Mouse (Mus musculus): ENCODE results near the gene Rufy2. TPM values are rescaled to one million over a fixed set of nuclear protein-coding genes. Genes with fewer than 3 reads are reported as not detected.

Rufy2 gene
- polyA plus RNA-seq, 1 experiment from 2014 or later = 13.3 TPM

DNA sequence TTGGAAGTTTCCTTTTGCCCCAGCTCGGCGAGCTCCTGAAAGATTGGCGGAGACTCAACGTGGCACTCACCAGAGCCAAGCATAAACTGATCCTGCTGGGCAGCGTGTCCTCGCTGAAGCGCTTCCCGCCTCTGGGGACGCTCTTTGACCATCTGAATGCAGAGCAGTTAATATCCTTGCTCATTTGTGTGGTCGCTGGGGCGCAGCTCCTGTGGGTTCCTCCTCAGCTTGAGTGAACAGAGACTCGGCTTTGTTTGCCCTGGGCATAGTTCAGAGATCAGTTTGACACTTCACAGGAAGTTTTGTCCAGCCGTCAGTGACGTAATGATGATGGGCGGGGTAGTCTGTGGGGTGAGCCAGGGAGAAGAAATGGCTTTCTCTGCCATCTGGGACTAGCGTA is 8.2 kb upstream of the Rufy2 start:
- no peaks in the 10 kb centered on the region for H3K27me3 ChIP-seq (ENCODE audit: control insufficient read depth, insufficient read depth, low read length)
- no peak overlapping the region for H3K27ac ChIP-seq (ENCODE audit: low read depth, low read length)
- H3K36me3 ChIP-seq (ENCODE audit: control insufficient read depth, insufficient read depth, low read length) = peaks cover 13% of the 10 kb centered on the region
- no peak overlapping the region for H3K9ac ChIP-seq (ENCODE audit: low read depth, low read length)
- 78% methylated on average over 16 of the region's 16 CpGs for WGBS (ENCODE audit: insufficient replicate concordance)
- H3K4me2 ChIP-seq = no peak overlapping the region
- H3K9me3 ChIP-seq (replicated peaks; ENCODE audit: control insufficient read depth, low read length) = no peaks in the 10 kb centered on the region
- no peaks in the 10 kb centered on the region for H3K4me1 ChIP-seq (ENCODE audit: control insufficient read depth, insufficient read depth, low read length)
- no peak for ATAC-seq (replicated peaks; ENCODE audit: insufficient number of reproducible peaks, low FRiP score, low TSS enrichment)
- H3K4me3 ChIP-seq (ENCODE audit: low read depth, low read length) = no peak overlapping the region

DNA sequence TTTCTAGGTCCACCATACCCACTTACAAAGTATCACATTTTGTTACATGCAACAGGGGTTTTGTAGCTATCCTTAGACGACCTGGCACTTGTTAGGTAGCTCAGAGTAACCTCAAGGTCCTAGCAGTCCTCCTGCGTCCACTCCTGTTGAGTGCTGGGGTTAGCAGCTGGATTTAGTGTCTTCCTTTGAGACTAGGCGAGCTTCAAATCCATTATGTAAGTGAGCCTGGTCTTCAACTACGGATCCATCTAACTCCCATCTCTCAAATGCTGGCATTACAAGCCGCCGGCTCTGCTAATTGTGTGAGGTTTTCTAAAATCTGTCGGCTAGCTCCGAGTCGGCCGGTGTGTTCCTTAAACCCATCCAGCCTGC is 370 bp upstream of the Rufy2 start:
- WGBS (ENCODE audit: insufficient replicate concordance) = 14% methylated on average over 10 of the region's 10 CpGs
- Histone ChIP-seq H3K27me3 (ENCODE audit: control insufficient read depth, insufficient read depth, low read length) (no peaks in the 10 kb centered on the region), H3K9me3 (replicated peaks; ENCODE audit: control insufficient read depth, low read length) (no peaks in the 10 kb centered on the region), H3K4me1 (ENCODE audit: control insufficient read depth, insufficient read depth, low read length) (peaks cover 4% of the 10 kb centered on the region; the same call in 1 of the 2 replicates), H3K27ac (ENCODE audit: low read depth, low read length) (no peak overlapping the region), H3K36me3 (ENCODE audit: control insufficient read depth, insufficient read depth, low read length) (no peaks in the 10 kb centered on the region), H3K4me2 (peak overlapping the region; percentile 76), H3K4me3 (ENCODE audit: low read depth, low read length) (peak overlapping the region; percentile 73), H3K9ac (ENCODE audit: low read depth, low read length) (peak overlapping the region; percentile 88; the same call in 1 of the 2 replicates)
- ATAC-seq (replicated peaks; ENCODE audit: insufficient number of reproducible peaks, low FRiP score, low TSS enrichment) = no peak

DNA sequence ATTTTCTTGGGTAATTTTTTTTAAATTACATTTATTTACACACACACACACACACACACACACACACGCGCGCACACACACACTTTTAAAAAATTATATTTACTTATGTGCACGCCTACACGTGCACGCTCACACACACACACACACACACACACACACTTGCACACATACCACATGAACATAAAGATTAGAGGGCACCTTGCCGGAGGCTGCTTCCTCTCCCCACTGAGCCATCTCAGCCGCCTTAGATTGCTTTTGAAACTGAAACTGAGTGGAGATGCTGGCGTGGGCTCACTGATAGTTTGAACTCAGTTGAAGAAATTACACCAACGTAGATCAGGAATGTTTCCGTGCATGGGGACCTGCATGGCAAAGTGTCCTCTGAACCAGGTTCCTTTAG is 4.0 kb downstream of the Rufy2 start:
- 87% methylated on average over 11 of the region's 11 CpGs for WGBS (ENCODE audit: insufficient replicate concordance)
- Histone ChIP-seq H3K36me3 (ENCODE audit: control insufficient read depth, insufficient read depth, low read length) (no peaks in the 10 kb centered on the region), H3K4me3 (ENCODE audit: low read depth, low read length) (no peak overlapping the region), H3K4me1 (ENCODE audit: control insufficient read depth, insufficient read depth, low read length) (peaks cover 4% of the 10 kb centered on the region; the same call in 1 of the 2 replicates), H3K9me3 (replicated peaks; ENCODE audit: control insufficient read depth, low read length) (no peaks in the 10 kb centered on the region), H3K27me3 (ENCODE audit: control insufficient read depth, insufficient read depth, low read length) (no peaks in the 10 kb centered on the region), H3K4me2 (no peak overlapping the region), H3K9ac (ENCODE audit: low read depth, low read length) (no peak overlapping the region), H3K27ac (ENCODE audit: low read depth, low read length) (no peak overlapping the region)
- ATAC-seq (replicated peaks; ENCODE audit: insufficient number of reproducible peaks, low FRiP score, low TSS enrichment) = no peak

DNA sequence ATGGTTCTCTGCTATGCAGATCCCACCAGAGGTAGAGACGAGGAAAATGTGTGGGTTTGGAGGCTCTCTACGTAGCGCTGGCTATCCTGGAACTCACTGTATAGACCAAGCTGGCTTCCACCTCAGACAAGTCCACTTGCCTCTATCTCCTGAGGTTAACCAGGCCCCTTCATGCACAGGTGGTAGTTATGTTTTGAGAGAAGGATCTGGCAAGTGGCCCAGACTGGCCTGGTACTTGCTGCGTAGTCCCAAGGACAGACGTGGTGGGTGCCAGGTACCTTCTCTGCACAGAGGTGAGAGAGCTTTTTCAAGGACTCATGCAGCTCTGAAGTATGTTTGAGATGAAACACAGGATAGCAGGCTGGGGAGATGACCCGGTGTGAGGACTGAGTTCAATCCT is 4.5 kb downstream of the Rufy2 start:
- Histone ChIP-seq H3K4me2 (no peak overlapping the region), H3K27ac (ENCODE audit: low read depth, low read length) (no peak overlapping the region)

DNA sequence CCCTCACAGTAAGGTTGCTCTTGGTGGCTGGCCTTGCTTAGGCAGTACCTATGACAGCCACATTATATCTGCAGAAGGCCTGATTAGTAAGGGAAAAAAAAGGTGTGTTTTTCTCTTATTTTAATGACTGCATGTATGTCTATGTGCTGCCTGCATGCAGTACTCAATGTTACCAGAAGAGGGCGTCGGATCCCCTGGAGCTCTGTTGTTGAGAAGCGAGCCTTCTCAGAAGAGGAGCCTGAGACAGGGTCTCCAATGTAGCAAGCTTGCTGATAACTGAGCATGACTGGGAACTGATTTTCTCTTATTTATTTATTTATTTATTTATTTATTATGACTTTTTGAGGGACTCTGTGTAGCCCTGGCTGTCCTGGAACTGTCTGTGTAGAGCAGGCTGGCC is 7.3 kb downstream of the Rufy2 start:
- no peak overlapping the region for H3K27ac ChIP-seq (ENCODE audit: low read depth, low read length)
- no peak overlapping the region for H3K4me3 ChIP-seq (ENCODE audit: low read depth, low read length)
- 30% methylated on average over 3 of the region's 3 CpGs for WGBS (ENCODE audit: insufficient replicate concordance)
- no peaks in the 10 kb centered on the region for H3K27me3 ChIP-seq (ENCODE audit: control insufficient read depth, insufficient read depth, low read length)
- no peak overlapping the region for H3K4me2 ChIP-seq
- H3K36me3 ChIP-seq (ENCODE audit: control insufficient read depth, insufficient read depth, low read length) = peaks cover 12% of the 10 kb centered on the region; the same call in 1 of the 2 replicates
- no peak for ATAC-seq (replicated peaks; ENCODE audit: insufficient number of reproducible peaks, low FRiP score, low TSS enrichment)
- no peaks in the 10 kb centered on the region for H3K9me3 ChIP-seq (replicated peaks; ENCODE audit: control insufficient read depth, low read length)
- H3K9ac ChIP-seq (ENCODE audit: low read depth, low read length) = no peak overlapping the region
- no peaks in the 10 kb centered on the region for H3K4me1 ChIP-seq (ENCODE audit: control insufficient read depth, insufficient read depth, low read length)

More for the DNA sequence above, 4.5 kb downstream of the Rufy2 start:
- ATAC-seq (replicated peaks; ENCODE audit: insufficient number of reproducible peaks, low FRiP score, low TSS enrichment) = no peak
- Histone ChIP-seq H3K4me3 (ENCODE audit: low read depth, low read length) (no peak overlapping the region), H3K36me3 (ENCODE audit: control insufficient read depth, insufficient read depth, low read length) (no peaks in the 10 kb centered on the region), H3K4me1 (ENCODE audit: control insufficient read depth, insufficient read depth, low read length) (peaks cover 4% of the 10 kb centered on the region; the same call in 1 of the 2 replicates), H3K27me3 (ENCODE audit: control insufficient read depth, insufficient read depth, low read length) (no peaks in the 10 kb centered on the region), H3K9ac (ENCODE audit: low read depth, low read length) (no peak overlapping the region), H3K9me3 (replicated peaks; ENCODE audit: control insufficient read depth, low read length) (no peaks in the 10 kb centered on the region)
- 81% methylated on average over 6 of the region's 6 CpGs for WGBS (ENCODE audit: insufficient replicate concordance)

DNA sequence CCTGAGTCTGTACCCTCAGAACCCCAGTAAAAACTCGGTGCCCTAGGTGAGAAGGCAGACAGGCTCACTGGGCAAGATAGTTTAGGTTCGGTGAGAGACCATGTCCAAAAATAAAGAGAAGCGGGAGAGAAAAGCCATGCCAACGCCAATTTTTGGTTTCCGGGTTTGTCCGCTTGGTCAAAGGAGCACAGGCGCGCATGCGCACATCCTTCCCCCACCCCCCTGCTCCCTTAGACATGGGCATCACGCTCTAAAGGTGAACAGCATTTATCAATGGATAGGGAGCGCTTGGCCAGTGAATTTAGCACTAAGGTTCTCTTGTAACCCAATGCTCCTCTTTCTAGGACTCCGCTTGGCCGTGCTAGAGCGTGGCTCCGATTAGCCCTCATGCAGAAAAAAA is 10.6 kb downstream of the Rufy2 start:
- H3K9me3 ChIP-seq (replicated peaks; ENCODE audit: control insufficient read depth, low read length) = no peaks in the 10 kb centered on the region
- no peak overlapping the region for H3K27ac ChIP-seq (ENCODE audit: low read depth, low read length)
- ATAC-seq (replicated peaks; ENCODE audit: insufficient number of reproducible peaks, low FRiP score, low TSS enrichment) = no peak
- H3K9ac ChIP-seq (ENCODE audit: low read depth, low read length) = no peak overlapping the region
- peaks cover 28% of the 10 kb centered on the region for H3K36me3 ChIP-seq (ENCODE audit: control insufficient read depth, insufficient read depth, low read length)
- H3K4me1 ChIP-seq (ENCODE audit: control insufficient read depth, insufficient read depth, low read length) = no peaks in the 10 kb centered on the region
- no peak overlapping the region for H3K4me3 ChIP-seq (ENCODE audit: low read depth, low read length)
- H3K27me3 ChIP-seq (ENCODE audit: control insufficient read depth, insufficient read depth, low read length) = no peaks in the 10 kb centered on the region
- 93% methylated on average over 15 of the region's 15 CpGs for WGBS (ENCODE audit: insufficient replicate concordance)
- no peak overlapping the region for H3K4me2 ChIP-seq

DNA sequence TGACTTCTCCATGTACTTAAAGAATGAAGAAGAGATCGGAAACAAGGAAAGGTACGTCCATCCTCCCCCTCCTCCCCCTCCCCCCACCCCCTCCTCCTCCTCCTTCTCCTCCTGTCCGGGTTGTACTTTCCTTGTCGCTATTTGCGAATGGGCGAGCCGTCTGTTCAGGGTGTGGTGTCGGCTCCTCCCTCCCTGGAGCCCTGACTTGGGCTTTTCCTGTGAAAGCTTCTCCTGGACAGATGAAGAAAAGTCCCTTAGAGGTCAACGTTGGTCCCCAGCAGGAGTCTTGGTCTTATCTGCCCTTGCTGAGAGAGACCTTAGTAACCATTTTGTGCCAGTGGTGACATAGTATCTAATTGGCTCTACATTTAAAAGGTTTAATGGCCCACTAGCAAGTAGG is 14.0 kb downstream of the Rufy2 start:
- no peak overlapping the region for H3K4me3 ChIP-seq (ENCODE audit: low read depth, low read length)
- WGBS (ENCODE audit: insufficient replicate concordance) = 71% methylated on average over 8 of the region's 9 CpGs
- no peaks in the 10 kb centered on the region for H3K27me3 ChIP-seq (ENCODE audit: control insufficient read depth, insufficient read depth, low read length)
- H3K4me1 ChIP-seq (ENCODE audit: control insufficient read depth, insufficient read depth, low read length) = no peaks in the 10 kb centered on the region
- H3K36me3 ChIP-seq (ENCODE audit: control insufficient read depth, insufficient read depth, low read length) = peaks cover 45% of the 10 kb centered on the region
- H3K9me3 ChIP-seq (replicated peaks; ENCODE audit: control insufficient read depth, low read length) = no peaks in the 10 kb centered on the region
- ATAC-seq (replicated peaks; ENCODE audit: insufficient number of reproducible peaks, low FRiP score, low TSS enrichment) = no peak
- H3K9ac ChIP-seq (ENCODE audit: low read depth, low read length) = no peak overlapping the region
- H3K27ac ChIP-seq (ENCODE audit: low read depth, low read length) = no peak overlapping the region
- no peak overlapping the region for H3K4me2 ChIP-seq

DNA sequence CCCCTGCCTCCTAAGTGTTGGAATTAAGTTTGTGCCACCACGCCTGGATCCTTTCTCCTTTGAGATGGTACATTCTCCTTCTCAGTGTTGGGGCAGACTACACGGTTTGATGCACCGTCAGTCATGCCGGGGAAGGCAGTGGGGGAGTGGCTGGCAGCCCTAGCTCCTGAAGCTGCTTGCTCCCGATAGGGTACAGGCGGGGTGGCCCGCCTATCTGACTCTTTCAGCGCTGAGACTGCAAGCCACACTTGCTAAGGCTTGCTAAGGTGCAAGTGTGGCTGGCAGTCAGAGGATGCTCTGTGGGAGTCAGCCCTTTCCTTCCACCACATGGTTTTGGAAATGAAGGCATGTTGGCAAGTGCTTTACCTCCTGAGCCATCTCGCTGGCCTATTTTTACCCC is 20.6 kb downstream of the Rufy2 start:
- no peak for ATAC-seq (replicated peaks; ENCODE audit: insufficient number of reproducible peaks, low FRiP score, low TSS enrichment)
- Histone ChIP-seq H3K9me3 (replicated peaks; ENCODE audit: control insufficient read depth, low read length) (no peaks in the 10 kb centered on the region), H3K4me2 (no peak overlapping the region), H3K27ac (ENCODE audit: low read depth, low read length) (no peak overlapping the region), H3K9ac (ENCODE audit: low read depth, low read length) (no peak overlapping the region), H3K4me3 (ENCODE audit: low read depth, low read length) (no peak overlapping the region), H3K4me1 (ENCODE audit: control insufficient read depth, insufficient read depth, low read length) (no peaks in the 10 kb centered on the region), H3K36me3 (ENCODE audit: control insufficient read depth, insufficient read depth, low read length) (peaks cover 41% of the 10 kb centered on the region), H3K27me3 (ENCODE audit: control insufficient read depth, insufficient read depth, low read length) (no peaks in the 10 kb centered on the region)
- 65% methylated on average over 9 of the region's 9 CpGs for WGBS (ENCODE audit: insufficient replicate concordance)

DNA sequence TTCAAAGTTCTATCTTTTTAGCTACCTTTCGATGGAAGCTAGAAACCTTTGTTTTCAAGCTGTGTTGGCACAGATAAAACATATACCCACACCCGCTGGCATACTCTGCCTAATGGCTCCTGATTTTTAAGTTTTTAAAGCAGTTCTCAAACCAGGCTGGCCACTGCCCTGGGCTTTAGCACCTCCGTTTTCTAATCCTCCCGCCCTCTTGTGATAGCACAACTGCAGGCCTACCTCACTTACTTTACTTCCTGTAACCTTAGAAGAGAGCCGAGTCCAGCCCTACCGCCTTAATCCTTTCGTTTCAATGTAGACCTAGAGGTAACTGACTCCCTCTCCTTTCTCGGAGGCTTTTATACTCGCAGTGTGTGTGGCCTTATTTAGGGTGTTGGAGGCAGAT is 23.2 kb downstream of the Rufy2 start:
- Histone ChIP-seq H3K9ac (ENCODE audit: low read depth, low read length) (no peak overlapping the region), H3K9me3 (replicated peaks; ENCODE audit: control insufficient read depth, low read length) (no peaks in the 10 kb centered on the region), H3K4me1 (ENCODE audit: control insufficient read depth, insufficient read depth, low read length) (no peaks in the 10 kb centered on the region), H3K4me2 (no peak overlapping the region), H3K4me3 (ENCODE audit: low read depth, low read length) (no peak overlapping the region), H3K27ac (ENCODE audit: low read depth, low read length) (no peak overlapping the region), H3K27me3 (ENCODE audit: control insufficient read depth, insufficient read depth, low read length) (no peaks in the 10 kb centered on the region), H3K36me3 (ENCODE audit: control insufficient read depth, insufficient read depth, low read length) (peaks cover 40% of the 10 kb centered on the region)
- no peak for ATAC-seq (replicated peaks; ENCODE audit: insufficient number of reproducible peaks, low FRiP score, low TSS enrichment)
- 70% methylated on average over 9 of the region's 9 CpGs for WGBS (ENCODE audit: insufficient replicate concordance)
